Mouse (Mus musculus) liver, adult 2 months (tissue): ENCODE data around the gene Ltf.

ENCODE experiments used
- CTCF ChIP-seq: fragments of 200-500 bp; IDR thresholded peaks from 2 replicates; pipeline ENCODE4 v1.5.1; 2011; ENCODE audit warnings: low read depth, low read length, control low read depth
- POLR2A ChIP-seq: fragments of 200-500 bp; IDR thresholded peaks from 2 replicates; pipeline ENCODE4 v1.6.1; 2011; ENCODE audit warnings: low read length, control low read depth; ENCODE audit not compliant: insufficient read depth; ENCODE audit errors: extremely low read depth

GRCm38 (mm10) chr9:111086137-111086536 lies 67.1 kb downstream of the Ltf start:
- TF ChIP-seq POLR2A (no peak), CTCF (no peak)
